ENCODE assay signal across 30 mouse cellular contexts in genomic region chr10:52426314-52426980, GRCm38 (mm10). TPM values are rescaled to one million over a fixed set of nuclear protein-coding genes. Genes with fewer than 3 reads are reported as not detected.
A peak's percentile ranks its signal among the peaks of the same experiment; 100 is the strongest.
DNase-seq lines count a peak whose midpoint lies in the region; ATAC-seq and TF ChIP-seq lines count a peak whose summit lies in the region.
"Had no signal": no experiment of that assay in that cellular context is flagged by ENCODE, and none has a peak within 500 bp of the region (broad histone marks: within the 10 kb centered on the region; RNA-seq: fewer than 3 reads in every experiment).

No protein-coding gene starts in this region.

- no peak overlapping the region for H3K4me2 ChIP-seq in heart, postnatal 0 days (ENCODE audit: low read depth, low read length)
- no peak overlapping the region for H3K4me2 ChIP-seq in liver, embryonic 12.5 days
- no peak overlapping the region for H3K4me2 ChIP-seq in intestine, embryonic 15.5 days (replicated peaks)
- no peak overlapping the region for H3K4me2 ChIP-seq in intestine, embryonic 16.5 days (ENCODE audit: low read depth, low read length)
- no peak overlapping the region for H3K4me2 ChIP-seq in forebrain, embryonic 16.5 days (ENCODE audit: low read length)
- H3K4me2 ChIP-seq: forebrain, embryonic 13.5 days; heart, embryonic 13.5 days; hindbrain, embryonic 12.5 days; hindbrain, embryonic 15.5 days had no signal

- no peaks in the 10 kb centered on the region for H3K9me3 ChIP-seq in heart, postnatal 0 days (replicated peaks; ENCODE audit: control insufficient read depth, low read length)
- no peaks in the 10 kb centered on the region for H3K9me3 ChIP-seq in liver, embryonic 12.5 days (replicated peaks)
- no peaks in the 10 kb centered on the region for H3K9me3 ChIP-seq in intestine, embryonic 15.5 days
- no peaks in the 10 kb centered on the region for H3K9me3 ChIP-seq in intestine, embryonic 16.5 days (ENCODE audit: control insufficient read depth, low read length)
- no peaks in the 10 kb centered on the region for H3K9me3 ChIP-seq in forebrain, embryonic 16.5 days (ENCODE audit: control insufficient read depth, low read length)
- H3K9me3 ChIP-seq: forebrain, embryonic 10.5 days; forebrain, embryonic 13.5 days; heart, embryonic 10.5 days; heart, embryonic 13.5 days; hindbrain, embryonic 12.5 days; hindbrain, embryonic 15.5 days had no signal

- TF ChIP-seq EP300 in heart, postnatal 0 days (IDR thresholded peaks at IDR 0.05; ENCODE audit: low read depth) = no peak

- intact Hi-C loops in heart, postnatal 10 days (cut with DNase I) = no loop called here

- peaks cover 18% of the 10 kb centered on the region for H3K36me3 ChIP-seq in heart, postnatal 0 days (replicated peaks; ENCODE audit: control insufficient read depth, insufficient read depth, low read length)
- peaks cover 17% of the 10 kb centered on the region for H3K36me3 ChIP-seq in liver, adult 2 months (ENCODE audit: control insufficient read depth, insufficient read depth, low read length)
- peaks cover 26% of the 10 kb centered on the region for H3K36me3 ChIP-seq in liver, embryonic 12.5 days
- peaks cover 8% of the 10 kb centered on the region; the same call in 1 of the 2 replicates for H3K36me3 ChIP-seq in intestine, embryonic 15.5 days
- peaks cover 5% of the 10 kb centered on the region; the same call in 1 of the 2 replicates for H3K36me3 ChIP-seq in intestine, embryonic 16.5 days (ENCODE audit: control insufficient read depth, insufficient read depth, low read length)
- peaks cover 8% of the 10 kb centered on the region; the same call in 1 of the 2 replicates for H3K36me3 ChIP-seq in forebrain, embryonic 16.5 days (ENCODE audit: control insufficient read depth, insufficient read depth)

- no peak for TF ChIP-seq CTCF in heart, postnatal 0 days (IDR thresholded peaks at IDR 0.05; ENCODE audit: low read depth)
- no peak for TF ChIP-seq CTCF in liver, adult 2 months (IDR thresholded peaks at IDR 0.05; ENCODE audit: low read depth, low read length)

- TF ChIP-seq POLR2A in liver, adult 2 months (IDR thresholded peaks at IDR 0.05; ENCODE audit: extremely low read depth, insufficient read depth, low read length) = no peak

- peaks cover 26% of the 10 kb centered on the region for H3K4me1 ChIP-seq in heart, postnatal 0 days (ENCODE audit: control insufficient read depth, insufficient read depth)
- peaks cover 12% of the 10 kb centered on the region for H3K4me1 ChIP-seq in liver, adult 2 months (ENCODE audit: control insufficient read depth, insufficient read depth, low read length)
- H3K4me1 ChIP-seq in liver, embryonic 12.5 days = 0 out of 2 replicates have a peak, but pooled peaks cover 10% of the 10 kb centered on the region
- peaks cover 9% of the 10 kb centered on the region; the same call in 1 of the 2 replicates for H3K4me1 ChIP-seq in intestine, embryonic 15.5 days (replicated peaks)
- peaks cover 12% of the 10 kb centered on the region for H3K4me1 ChIP-seq in intestine, embryonic 16.5 days (ENCODE audit: control insufficient read depth, insufficient read depth, low read length)
- no peaks in the 10 kb centered on the region for H3K4me1 ChIP-seq in forebrain, embryonic 16.5 days (replicated peaks; ENCODE audit: control insufficient read depth, insufficient read depth, low read length)
- H3K4me1 ChIP-seq: hindbrain, embryonic 12.5 days had no signal

- no peak for DNase-seq in heart, postnatal 0 days (ENCODE audit: low spot score)
- no peak for DNase-seq in heart, postnatal 10 days
- DNase-seq in liver, adult 2 months (ENCODE audit: extremely low read depth, low read depth, low spot score) = peak; percentile 42
- no peak for DNase-seq in testis, postnatal 14 days (ENCODE audit: low spot score)
- DNase-seq: adrenal gland, adult 2 months; adrenal gland, postnatal 14 days; cerebellum, adult 11 months; cerebellum, adult 2 months; cerebellum, adult 9-11 months; cerebellum, postnatal 25 days; forebrain, postnatal 0 days; gastrocnemius, adult 2 months; gastrocnemius, postnatal 14 days; heart, adult 18-20 months; heart, postnatal 14 days had no signal

- H3K9ac ChIP-seq in heart, postnatal 0 days (replicated peaks; ENCODE audit: low read depth, low read length) = no peak overlapping the region
- no peak overlapping the region for H3K9ac ChIP-seq in liver, adult 2 months (ENCODE audit: low read depth, low read length)
- H3K9ac ChIP-seq in liver, embryonic 12.5 days = no peak overlapping the region
- H3K9ac ChIP-seq in intestine, embryonic 15.5 days = no peak overlapping the region
- H3K9ac ChIP-seq in intestine, embryonic 16.5 days (ENCODE audit: low read depth, low read length) = no peak overlapping the region
- H3K9ac ChIP-seq in forebrain, embryonic 16.5 days (replicated peaks; ENCODE audit: low read depth, low read length) = no peak overlapping the region
- H3K9ac ChIP-seq: forebrain, embryonic 13.5 days; forebrain, postnatal 0 days; heart, embryonic 13.5 days; hindbrain, embryonic 12.5 days; hindbrain, embryonic 15.5 days had no signal

- WGBS in heart, postnatal 0 days = 51% methylated on average over 7 of the region's 7 CpGs
- 53% methylated on average over 7 of the region's 7 CpGs for WGBS in liver, adult 2 months
- WGBS in liver, embryonic 12.5 days (ENCODE audit: insufficient replicate concordance) = 79% methylated on average over 7 of the region's 7 CpGs
- 65% methylated on average over 7 of the region's 7 CpGs for WGBS in intestine, embryonic 15.5 days
- 70% methylated on average over 7 of the region's 7 CpGs for WGBS in intestine, embryonic 16.5 days
- WGBS in forebrain, embryonic 16.5 days = 87% methylated on average over 7 of the region's 7 CpGs

- peaks cover 28% of the 10 kb centered on the region; the same call in 1 of the 2 replicates for H3K79me2 ChIP-seq in liver, adult 2 months (ENCODE audit: control insufficient read depth, insufficient read depth, low read length)

- H3K4me3 ChIP-seq in heart, postnatal 0 days (ENCODE audit: low read depth, low read length) = no peak overlapping the region
- no peak overlapping the region for H3K4me3 ChIP-seq in liver, adult 2 months (ENCODE audit: insufficient read depth, low read depth, low read length)
- H3K4me3 ChIP-seq in liver, embryonic 12.5 days = no peak overlapping the region
- H3K4me3 ChIP-seq in intestine, embryonic 15.5 days (replicated peaks) = no peak overlapping the region
- H3K4me3 ChIP-seq in intestine, embryonic 16.5 days (ENCODE audit: low read length) = no peak overlapping the region
- H3K4me3 ChIP-seq in forebrain, embryonic 16.5 days (replicated peaks; ENCODE audit: low read length) = no peak overlapping the region
- H3K4me3 ChIP-seq: forebrain, embryonic 10.5 days; forebrain, embryonic 13.5 days; gastrocnemius, adult 2 months; heart, embryonic 10.5 days; heart, embryonic 13.5 days; hindbrain, embryonic 12.5 days; hindbrain, embryonic 15.5 days had no signal

- H3K27ac ChIP-seq in heart, postnatal 0 days (ENCODE audit: low read depth) = 0 out of 2 replicates have a peak overlapping the region, but pooled peaks have one; percentile 4
- no peak overlapping the region for H3K27ac ChIP-seq in liver, adult 2 months (replicated peaks; ENCODE audit: insufficient read depth, low read depth, low read length)
- no peak overlapping the region for H3K27ac ChIP-seq in liver, embryonic 12.5 days
- H3K27ac ChIP-seq in intestine, embryonic 15.5 days = no peak overlapping the region
- H3K27ac ChIP-seq in intestine, embryonic 16.5 days (ENCODE audit: low read length) = no peak overlapping the region
- H3K27ac ChIP-seq in forebrain, embryonic 16.5 days (ENCODE audit: low read length) = no peak overlapping the region
- H3K27ac ChIP-seq: forebrain, embryonic 10.5 days; forebrain, embryonic 13.5 days; gastrocnemius, adult 2 months; heart, embryonic 10.5 days; heart, embryonic 13.5 days; hindbrain, embryonic 12.5 days; hindbrain, embryonic 15.5 days had no signal

- ATAC-seq in heart, postnatal 0 days (ENCODE audit: insufficient read depth, low read depth) = peak; percentile 44; the same call in 1 of the 2 replicates
- no peak for ATAC-seq in liver, embryonic 12.5 days
- 0 out of 2 replicates have a peak, but pooled peaks have one; percentile 31 for ATAC-seq in intestine, embryonic 15.5 days
- peak; percentile 50 for ATAC-seq in intestine, embryonic 16.5 days
- no peak for ATAC-seq in forebrain, embryonic 16.5 days
- ATAC-seq: CD4-positive, CD25-positive, alpha-beta regulatory T cell, adult 4 months; forebrain, embryonic 13.5 days; forebrain, postnatal 0 days had no signal

- H3K27me3 ChIP-seq in heart, postnatal 0 days (ENCODE audit: control insufficient read depth, insufficient read depth, low read length) = no peaks in the 10 kb centered on the region
- H3K27me3 ChIP-seq in liver, adult 2 months (ENCODE audit: control insufficient read depth, insufficient read depth, low read length) = no peaks in the 10 kb centered on the region
- no peaks in the 10 kb centered on the region for H3K27me3 ChIP-seq in liver, embryonic 12.5 days (replicated peaks)
- no peaks in the 10 kb centered on the region for H3K27me3 ChIP-seq in intestine, embryonic 15.5 days (replicated peaks)
- no peaks in the 10 kb centered on the region for H3K27me3 ChIP-seq in intestine, embryonic 16.5 days (replicated peaks; ENCODE audit: control insufficient read depth, insufficient read depth, low read length)
- H3K27me3 ChIP-seq in forebrain, embryonic 16.5 days (replicated peaks; ENCODE audit: control insufficient read depth, insufficient read depth, low read length) = no peaks in the 10 kb centered on the region
- H3K27me3 ChIP-seq: forebrain, embryonic 13.5 days; heart, embryonic 13.5 days; hindbrain, embryonic 12.5 days; hindbrain, embryonic 15.5 days had no signal

RNA-seq across cellular contexts. Expression of gene Nus1, which starts 9.1 kb away (rescaled TPM):
- 8.0 and 11.6 TPM in 2 replicates for total RNA-seq in heart, postnatal 0 days (2014; rRNA removed; ENCODE audit: low replicate concordance)
- polyA plus RNA-seq in heart, postnatal 0 days (2015; fragmentation: Nextera tagmentation; extraction: Ambion mirVana) = 6.5 and 7.2 TPM in 2 replicates
- 10 to 100 TPM; 28.5 to 33.0 TPM for total RNA-seq in heart, postnatal 10 days (2021)
- total RNA-seq in liver, adult 2 months (2014; rRNA removed) = 13.6 and 13.7 TPM in 2 replicates
- polyA plus RNA-seq in liver, adult 2 months (2012; rRNA removed) = 9.7 and 11.6 TPM in 2 replicates
- 10.5 and 12.0 TPM in 2 replicates for polyA plus RNA-seq in liver, embryonic 12.5 days (2016; fragmentation: Nextera tagmentation; extraction: Ambion mirVana)
- polyA plus RNA-seq in intestine, embryonic 15.5 days (2015; fragmentation: Nextera tagmentation; extraction: Ambion mirVana) = 15.7 and 16.1 TPM in 2 replicates
- 12.9 and 13.1 TPM in 2 replicates for polyA plus RNA-seq in intestine, embryonic 16.5 days (2015; fragmentation: Nextera tagmentation; extraction: Ambion mirVana)
- polyA plus RNA-seq in forebrain, embryonic 16.5 days (2015; fragmentation: Nextera tagmentation; extraction: Ambion mirVana) = 19.2 and 20.3 TPM in 2 replicates

RNA-seq across cellular contexts. Expression of gene Nepn, which starts 37.7 kb away (rescaled TPM):
- total RNA-seq in heart, postnatal 0 days (2014; rRNA removed; ENCODE audit: low replicate concordance) = not detected in 2 replicates
- polyA plus RNA-seq in heart, postnatal 0 days (2015; fragmentation: Nextera tagmentation; extraction: Ambion mirVana) = 0.10 TPM in 1 of 2 replicates, not detected in the other
- total RNA-seq in heart, postnatal 10 days (2021) = not detected
- not detected in 2 replicates for total RNA-seq in liver, adult 2 months (2014; rRNA removed)
- polyA plus RNA-seq in liver, adult 2 months (2012; rRNA removed) = not detected in 2 replicates
- 0.32 and 1.2 TPM in 2 replicates for polyA plus RNA-seq in liver, embryonic 12.5 days (2016; fragmentation: Nextera tagmentation; extraction: Ambion mirVana)
- 0.63 and 1.6 TPM in 2 replicates for polyA plus RNA-seq in intestine, embryonic 15.5 days (2015; fragmentation: Nextera tagmentation; extraction: Ambion mirVana)
- polyA plus RNA-seq in intestine, embryonic 16.5 days (2015; fragmentation: Nextera tagmentation; extraction: Ambion mirVana) = 0.36 and 0.77 TPM in 2 replicates
- not detected in 2 replicates for polyA plus RNA-seq in forebrain, embryonic 16.5 days (2015; fragmentation: Nextera tagmentation; extraction: Ambion mirVana)
- total RNA-seq: forebrain, postnatal 0 days; gastrocnemius, adult 2 months; gastrocnemius, postnatal 14 days; hematopoietic stem cell, adult 5-6 weeks had no signal
- polyA plus RNA-seq: C2C12; CD4-positive, CD25-positive, alpha-beta regulatory T cell, adult 4 months; embryonic facial prominence, embryonic 11.5 days; embryonic facial prominence, embryonic 14.5 days; forebrain, embryonic 10.5 days; forebrain, embryonic 13.5 days; forebrain, postnatal 0 days; heart, embryonic 13.5 days; hindbrain, embryonic 12.5 days; hindbrain, embryonic 15.5 days had no signal

RNA-seq across cellular contexts. Expression of gene Gopc, which starts 44.5 kb away (rescaled TPM):
- 7.4 and 8.1 TPM in 2 replicates for total RNA-seq in heart, postnatal 0 days (2014; rRNA removed; ENCODE audit: low replicate concordance)
- polyA plus RNA-seq in heart, postnatal 0 days (2015; fragmentation: Nextera tagmentation; extraction: Ambion mirVana) = 9.2 and 10.1 TPM in 2 replicates
- 10 to 100 TPM; 20.9 to 21.4 TPM for total RNA-seq in heart, postnatal 10 days (2021)
- total RNA-seq in liver, adult 2 months (2014; rRNA removed) = 14.9 and 16.5 TPM in 2 replicates
- 3.7 and 4.8 TPM in 2 replicates for polyA plus RNA-seq in liver, adult 2 months (2012; rRNA removed)
- polyA plus RNA-seq in liver, embryonic 12.5 days (2016; fragmentation: Nextera tagmentation; extraction: Ambion mirVana) = 9.9 and 10.5 TPM in 2 replicates
- polyA plus RNA-seq in intestine, embryonic 15.5 days (2015; fragmentation: Nextera tagmentation; extraction: Ambion mirVana) = 17.1 and 19.4 TPM in 2 replicates
- polyA plus RNA-seq in intestine, embryonic 16.5 days (2015; fragmentation: Nextera tagmentation; extraction: Ambion mirVana) = 15.9 and 16.0 TPM in 2 replicates
- polyA plus RNA-seq in forebrain, embryonic 16.5 days (2015; fragmentation: Nextera tagmentation; extraction: Ambion mirVana) = 25.4 and 26.8 TPM in 2 replicates

Comparison
In these comparisons a context has a peak if more than half of its experiments do, and no peak if none do; other contexts are left out.
1. ATAC-seq: peak in heart, postnatal 0 days (single experiment), intestine, embryonic 15.5 days (single experiment) and intestine, embryonic 16.5 days (single experiment); none in liver, embryonic 12.5 days (single experiment) and forebrain, embryonic 16.5 days (single experiment).